Mouse (Mus musculus) C2C12 (cell line): ENCODE measurements at regions not wholly inside any gene's neighbourhood (a gene's known extent, or its start where the extent isn't known, plus 50 kb on each side); places are given as distances from the start of the nearest gene placed in this dataset.

Experiments used
- H3K27me3 ChIP-seq: one replicate; pipeline ENCODE4 v1.6.1; 2011; ENCODE audit not compliant: control insufficient read depth, insufficient read depth, insufficient read length
- H3K36me3 ChIP-seq: one replicate; pipeline ENCODE4 v1.6.1; 2011; ENCODE audit not compliant: control insufficient read depth, insufficient read depth
- H3K4me3 ChIP-seq: one replicate; pipeline ENCODE4 v1.5.1; 2011; ENCODE audit warnings: mild to moderate bottlenecking, control low read depth; ENCODE audit not compliant: poor library complexity, insufficient read depth, severe bottlenecking
- H3K79me2 ChIP-seq: one replicate; pipeline ENCODE4 v1.6.1; 2011; ENCODE audit not compliant: control insufficient read depth, insufficient read depth
- H3K79me3 ChIP-seq: one replicate; pipeline ENCODE4 v1.6.1; 2011; ENCODE audit warnings: low read depth, control low read depth
- H3ac ChIP-seq: one replicate; pipeline ENCODE3; 2011; ENCODE audit warnings: low read depth; ENCODE audit not compliant: control insufficient read depth, insufficient read length
- CEBPB ChIP-seq: IDR thresholded peaks from one replicate; pipeline ENCODE4 v1.6.1; 2011; ENCODE audit warnings: low read depth, mild to moderate bottlenecking, control low read depth, moderate library complexity
- CTCF ChIP-seq: IDR thresholded peaks from one replicate; pipeline ENCODE4 v1.5.1; 2011; ENCODE audit not compliant: control insufficient read depth, insufficient read depth, insufficient read length
- FOSL1 ChIP-seq: IDR thresholded peaks from one replicate; pipeline ENCODE4 v1.8.0; 2011; ENCODE audit warnings: mild to moderate bottlenecking, low read length; ENCODE audit not compliant: poor library complexity, insufficient read depth, severe bottlenecking
- MAX ChIP-seq: IDR thresholded peaks from one replicate; pipeline ENCODE4 v1.6.1; 2011; ENCODE audit warnings: mild to moderate bottlenecking, control low read depth
- MYOD1 ChIP-seq: IDR thresholded peaks from one replicate; pipeline ENCODE4 v1.6.1; 2011; ENCODE audit warnings: low read depth; ENCODE audit not compliant: control insufficient read depth, insufficient read length
- MYOG ChIP-seq: IDR thresholded peaks from one replicate; pipeline ENCODE4 v1.6.1; 2011; ENCODE audit not compliant: control insufficient read depth, insufficient read length; ENCODE audit errors: extremely low read depth
- USF1 ChIP-seq: IDR thresholded peaks from one replicate; pipeline ENCODE4 v1.6.1; 2011; ENCODE audit warnings: low read depth, mild to moderate bottlenecking, control low read depth, moderate library complexity

GRCm38 (mm10) chr8:28333388-28333787 is 885.9 kb downstream of the Poteg start:
- Histone ChIP-seq H3K36me3 (no peaks in the 10 kb centered on the region), H3K79me2 (no peaks in the 10 kb centered on the region), H3K27me3 (no peaks in the 10 kb centered on the region), H3K4me3 (no peak overlapping the region), H3ac (no peak overlapping the region), H3K79me3 (no peaks in the 10 kb centered on the region)
- TF ChIP-seq FOSL1 (no peak), CTCF (no peak), USF1 (no peak), MYOG (no peak)

- no peaks in the 10 kb centered on the region for H3K79me2 ChIP-seq
- TF ChIP-seq MYOG = no peak
Measured at GRCm38 (mm10) chr8:28337484-28337883, 890.0 kb downstream of the Poteg start.

GRCm38 (mm10) chr8:28341236-28341635 is 893.8 kb downstream of the Poteg start:
- H3K79me2 ChIP-seq = no peaks in the 10 kb centered on the region
- no peak for TF ChIP-seq MAX
- TF ChIP-seq MYOD1 = no peak
- no peak for TF ChIP-seq MYOG
- TF ChIP-seq CTCF = no peak
- TF ChIP-seq CEBPB = no peak
- no peak for TF ChIP-seq USF1
- no peak for TF ChIP-seq FOSL1
- H3K36me3 ChIP-seq = no peaks in the 10 kb centered on the region
- H3ac ChIP-seq = no peak overlapping the region
- H3K4me3 ChIP-seq = no peak overlapping the region
- H3K27me3 ChIP-seq = no peaks in the 10 kb centered on the region
- no peaks in the 10 kb centered on the region for H3K79me3 ChIP-seq

More at GRCm38 (mm10) chr8:28337484-28337883, 890.0 kb downstream of the Poteg start:
- no peak overlapping the region for H3K4me3 ChIP-seq
- no peaks in the 10 kb centered on the region for H3K36me3 ChIP-seq
- no peaks in the 10 kb centered on the region for H3K27me3 ChIP-seq
- H3K79me3 ChIP-seq = no peaks in the 10 kb centered on the region
- H3ac ChIP-seq = no peak overlapping the region

GRCm38 (mm10) chr8:28366470-28366869 is 919.0 kb downstream of the Poteg start:
- Histone ChIP-seq H3K4me3 (no peak overlapping the region), H3K27me3 (no peaks in the 10 kb centered on the region), H3K79me3 (no peaks in the 10 kb centered on the region), H3ac (no peak overlapping the region), H3K36me3 (no peaks in the 10 kb centered on the region), H3K79me2 (no peaks in the 10 kb centered on the region)
- TF ChIP-seq MYOG = no peak
- TF ChIP-seq CTCF = no peak
- TF ChIP-seq MAX = no peak
- no peak for TF ChIP-seq MYOD1
- no peak for TF ChIP-seq CEBPB
- TF ChIP-seq FOSL1 = no peak
- TF ChIP-seq USF1 = no peak

- no peaks in the 10 kb centered on the region for H3K79me2 ChIP-seq
- no peak overlapping the region for H3ac ChIP-seq
- H3K36me3 ChIP-seq = no peaks in the 10 kb centered on the region
- TF ChIP-seq MAX (no peak), CTCF (no peak), MYOD1 (no peak), MYOG (no peak), USF1 (no peak), FOSL1 (no peak), CEBPB (no peak)
- H3K79me3 ChIP-seq = no peaks in the 10 kb centered on the region
- H3K4me3 ChIP-seq = no peak overlapping the region
- H3K27me3 ChIP-seq = no peaks in the 10 kb centered on the region
Measured at GRCm38 (mm10) chr8:28367361-28367760, 919.9 kb downstream of the Poteg start.

- Histone ChIP-seq H3K27me3 (no peaks in the 10 kb centered on the region), H3K4me3 (no peak overlapping the region), H3K79me3 (no peaks in the 10 kb centered on the region), H3K79me2 (no peaks in the 10 kb centered on the region), H3K36me3 (no peaks in the 10 kb centered on the region), H3ac (no peak overlapping the region)
- TF ChIP-seq FOSL1 = no peak
- no peak for TF ChIP-seq MYOD1
- no peak for TF ChIP-seq CEBPB
- no peak for TF ChIP-seq MYOG
- no peak for TF ChIP-seq USF1
- TF ChIP-seq MAX = no peak
- no peak for TF ChIP-seq CTCF
Measured at GRCm38 (mm10) chr8:28371752-28372151, 924.3 kb downstream of the Poteg start.
